Mouse (Mus musculus): ENCODE results near the gene Vstm5. TPM values are rescaled to one million over a fixed set of nuclear protein-coding genes. Genes with fewer than 3 reads are reported as not detected.

Gene Vstm5
- polyA plus RNA-seq, 1 experiment from 2014 or later, result 2.5 TPM

DNA sequence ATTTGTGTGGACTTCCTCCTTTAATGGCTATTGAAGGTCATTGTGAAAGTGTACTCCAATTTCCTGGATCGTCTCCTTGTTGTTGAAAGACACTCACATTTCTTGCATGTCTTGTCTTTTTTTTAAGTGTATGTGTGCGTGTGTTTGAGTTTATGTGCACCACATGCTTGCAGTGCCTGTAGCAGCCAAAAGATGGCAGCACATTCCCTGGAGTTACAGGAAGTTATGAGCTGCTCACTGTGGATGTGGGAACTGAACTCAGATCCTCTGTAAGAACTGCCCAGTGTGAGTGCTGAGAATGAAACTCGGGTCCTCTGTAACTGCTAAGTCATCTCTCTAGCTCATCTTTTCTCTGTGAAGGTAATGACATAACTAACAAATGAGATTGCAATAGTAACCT lies 6.4 kb upstream of the Vstm5 start:
- Histone ChIP-seq H3K4me1 (ENCODE audit: control insufficient read depth in 2 of 2, insufficient read depth in 2 of 2, low read length in 2 of 2) (0 out of 4 replicates have a peak, but pooled peaks cover 0 to 3% of the 10 kb centered on the region in 2 experiments), H3K36me3 (ENCODE audit: control insufficient read depth, insufficient read depth, low read length) (no peaks in the 10 kb centered on the region), H3K9me3 (ENCODE audit: control insufficient read depth, low read length) (no peaks in the 10 kb centered on the region), H3K9ac (ENCODE audit: low read length) (no peak overlapping the region), H3K4me2 (ENCODE audit: low read length) (no peak overlapping the region), H3K4me3 (ENCODE audit: control insufficient read depth in 1 of 2, insufficient read depth in 1 of 2, low read depth in 1 of 2, low read length in 2 of 2) (no peak overlapping the region), H3K27me3 (ENCODE audit: control insufficient read depth, insufficient read depth, low read length) (no peaks in the 10 kb centered on the region), H3K27ac (replicated peaks in 1 of 2; ENCODE audit: control insufficient read depth in 1 of 2, insufficient read depth in 1 of 2, low read depth in 2 of 2, low read length in 2 of 2) (no peak overlapping the region)
- no peak for ATAC-seq (ENCODE audit: insufficient number of reproducible peaks, insufficient read depth, low FRiP score, low read depth)
- 85% methylated on average over 3 of the region's 3 CpGs for WGBS

- Histone ChIP-seq H3K4me3 (ENCODE audit: control insufficient read depth in 1 of 2, insufficient read depth in 1 of 2, low read depth in 1 of 2, low read length in 2 of 2) (no peak overlapping the region), H3K9me3 (ENCODE audit: control insufficient read depth, low read length) (no peaks in the 10 kb centered on the region), H3K4me2 (ENCODE audit: low read length) (no peak overlapping the region), H3K27ac (replicated peaks in 1 of 2; ENCODE audit: control insufficient read depth in 1 of 2, insufficient read depth in 1 of 2, low read depth in 2 of 2, low read length in 2 of 2) (no peak overlapping the region), H3K4me1 (ENCODE audit: control insufficient read depth in 2 of 2, insufficient read depth in 2 of 2, low read length in 2 of 2) (peaks cover 7 to 13% of the 10 kb centered on the region in 2 experiments), H3K36me3 (ENCODE audit: control insufficient read depth, insufficient read depth, low read length) (no peaks in the 10 kb centered on the region), H3K9ac (ENCODE audit: low read length) (no peak overlapping the region), H3K27me3 (ENCODE audit: control insufficient read depth, insufficient read depth, low read length) (no peaks in the 10 kb centered on the region)
- ATAC-seq (ENCODE audit: insufficient number of reproducible peaks, insufficient read depth, low FRiP score, low read depth), result no peak
- WGBS, result 67% methylated on average over 1 of the region's 1 CpGs
These were observed 5.2 kb upstream of the Vstm5 start for GRCm38 (mm10) chr9:15233604-15234003.

DNA sequence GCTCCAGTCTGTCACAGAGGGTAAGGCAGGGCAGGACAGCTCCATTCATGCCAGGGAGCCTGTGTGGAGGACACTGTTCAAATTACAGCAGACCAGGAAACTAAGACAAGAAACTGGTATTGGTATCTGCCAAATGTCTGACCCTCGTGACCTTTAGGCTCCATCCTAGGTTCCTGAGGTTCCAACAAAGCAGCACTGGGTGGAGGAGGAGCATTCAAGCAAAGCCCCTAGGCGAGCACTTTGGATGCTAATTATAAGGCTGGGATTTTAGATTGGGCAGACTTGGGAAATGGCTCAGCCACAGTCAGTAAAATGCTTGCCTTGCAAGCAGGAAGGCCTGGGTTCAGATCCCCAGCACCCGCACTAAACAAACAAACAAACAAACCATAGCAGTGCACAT lies 2.9 kb upstream of the Vstm5 start:
- no peak for ATAC-seq (ENCODE audit: insufficient number of reproducible peaks, insufficient read depth, low FRiP score, low read depth)
- Histone ChIP-seq H3K36me3 (ENCODE audit: control insufficient read depth, insufficient read depth, low read length) (no peaks in the 10 kb centered on the region), H3K4me1 (ENCODE audit: control insufficient read depth in 2 of 2, insufficient read depth in 2 of 2, low read length in 2 of 2) (peaks cover 10 to 21% of the 10 kb centered on the region in 2 experiments), H3K9me3 (ENCODE audit: control insufficient read depth, low read length) (no peaks in the 10 kb centered on the region), H3K9ac (ENCODE audit: low read length) (no peak overlapping the region), H3K4me2 (ENCODE audit: low read length) (no peak overlapping the region), H3K27me3 (ENCODE audit: control insufficient read depth, insufficient read depth, low read length) (no peaks in the 10 kb centered on the region), H3K27ac (replicated peaks in 1 of 2; ENCODE audit: control insufficient read depth in 1 of 2, insufficient read depth in 1 of 2, low read depth in 2 of 2, low read length in 2 of 2) (no peak overlapping the region), H3K4me3 (ENCODE audit: control insufficient read depth in 1 of 2, insufficient read depth in 1 of 2, low read depth in 1 of 2, low read length in 2 of 2) (no peak overlapping the region)
- WGBS, result 81% methylated on average over 3 of the region's 3 CpGs

DNA sequence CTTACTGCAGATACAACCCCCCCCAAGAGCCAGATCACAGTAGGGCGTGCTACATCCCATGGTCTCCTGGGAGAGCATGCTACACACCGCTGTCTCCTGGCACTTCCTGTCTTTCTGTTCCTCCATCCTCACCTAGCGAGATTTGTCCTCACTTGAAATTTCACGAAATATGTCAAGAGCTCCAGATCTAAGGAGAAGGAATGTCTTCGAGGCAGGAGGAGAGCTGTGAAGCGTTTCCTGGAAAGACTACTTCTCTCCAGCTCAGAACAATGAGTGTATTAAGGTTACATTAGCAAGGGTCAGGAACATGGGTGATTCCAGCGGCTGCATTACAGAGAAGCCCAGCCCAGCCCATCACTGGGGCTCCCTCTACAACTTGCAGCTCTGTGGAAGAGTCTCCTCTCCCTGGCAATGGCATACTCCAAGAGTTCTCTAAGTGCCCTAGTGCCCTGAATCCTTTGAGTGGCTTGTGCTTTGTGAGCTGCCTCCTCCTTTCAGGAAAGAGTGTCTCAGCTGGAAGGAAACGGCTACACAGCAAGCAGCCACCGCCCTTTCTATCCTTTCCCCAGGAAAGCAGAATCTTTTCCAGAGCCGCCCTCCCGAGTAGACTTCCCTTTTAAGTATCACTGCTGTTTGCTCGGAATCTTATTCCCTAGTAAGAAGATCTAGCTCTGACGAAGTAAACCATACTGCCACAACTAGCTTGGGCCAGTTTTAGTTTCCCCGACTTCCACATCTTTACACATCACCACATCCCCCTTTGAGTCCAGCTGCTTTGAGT lies 1.1 kb upstream of the Vstm5 start:
- H3K27me3 ChIP-seq (ENCODE audit: control insufficient read depth, insufficient read depth, low read length), result no peaks in the 10 kb centered on the region
- no peak for ATAC-seq (ENCODE audit: insufficient number of reproducible peaks, insufficient read depth, low FRiP score, low read depth)
- 46% methylated on average over 14 of the region's 14 CpGs for WGBS
- H3K4me1 ChIP-seq (ENCODE audit: control insufficient read depth in 2 of 2, insufficient read depth in 2 of 2, low read length in 2 of 2), result peaks cover 10 to 21% of the 10 kb centered on the region in 2 experiments
- H3K4me2 ChIP-seq (ENCODE audit: low read length), result peak overlapping the region; percentile 88; the same call in 1 of the 2 replicates
- no peaks in the 10 kb centered on the region for H3K36me3 ChIP-seq (ENCODE audit: control insufficient read depth, insufficient read depth, low read length)
- peak overlapping the region; percentile 25; the same call in 1 of the 2 replicates for H3K9ac ChIP-seq (ENCODE audit: low read length)
- peak overlapping the region; percentile 42 to 51; a peak in 3 of 4 replicates for H3K27ac ChIP-seq (replicated peaks in 1 of 2; ENCODE audit: control insufficient read depth in 1 of 2, insufficient read depth in 1 of 2, low read depth in 2 of 2, low read length in 2 of 2)
- no peak overlapping the region for H3K4me3 ChIP-seq (ENCODE audit: control insufficient read depth in 1 of 2, insufficient read depth in 1 of 2, low read depth in 1 of 2, low read length in 2 of 2)
- H3K9me3 ChIP-seq (ENCODE audit: control insufficient read depth, low read length), result no peaks in the 10 kb centered on the region

GRCm38 (mm10) chr9:15238297-15238990 lies 401 bp upstream of the Vstm5 start:
- Histone ChIP-seq H3K27me3 (ENCODE audit: control insufficient read depth, insufficient read depth, low read length) (no peaks in the 10 kb centered on the region), H3K9me3 (ENCODE audit: control insufficient read depth, low read length) (no peaks in the 10 kb centered on the region), H3K36me3 (ENCODE audit: control insufficient read depth, insufficient read depth, low read length) (no peaks in the 10 kb centered on the region), H3K4me2 (ENCODE audit: low read length) (peak overlapping the region; percentile 88), H3K9ac (ENCODE audit: low read length) (peak overlapping the region; percentile 70), H3K4me1 (ENCODE audit: control insufficient read depth in 2 of 2, insufficient read depth in 2 of 2, low read length in 2 of 2) (peaks cover 10 to 21% of the 10 kb centered on the region in 2 experiments), H3K4me3 (ENCODE audit: control insufficient read depth in 1 of 2, insufficient read depth in 1 of 2, low read depth in 1 of 2, low read length in 2 of 2) (peak overlapping the region; percentile 48 to 52), H3K27ac (replicated peaks in 1 of 2; ENCODE audit: control insufficient read depth in 1 of 2, insufficient read depth in 1 of 2, low read depth in 2 of 2, low read length in 2 of 2) (peak overlapping the region; percentile 43 to 51; a peak in 3 of 4 replicates)
- 57% methylated on average over 16 of the region's 16 CpGs for WGBS
- ATAC-seq (ENCODE audit: insufficient number of reproducible peaks, insufficient read depth, low FRiP score, low read depth), result no peak

GRCm38 (mm10) chr9:15240006-15240405 lies 1.2 kb downstream of the Vstm5 start:
- Histone ChIP-seq H3K4me1 (ENCODE audit: control insufficient read depth in 2 of 2, insufficient read depth in 2 of 2, low read length in 2 of 2) (peaks cover 10 to 21% of the 10 kb centered on the region in 2 experiments), H3K27me3 (ENCODE audit: control insufficient read depth, insufficient read depth, low read length) (no peaks in the 10 kb centered on the region), H3K9ac (ENCODE audit: low read length) (peak overlapping the region; percentile 70; the same call in 1 of the 2 replicates), H3K27ac (replicated peaks in 1 of 2; ENCODE audit: control insufficient read depth in 1 of 2, insufficient read depth in 1 of 2, low read depth in 2 of 2, low read length in 2 of 2) (no peak overlapping the region), H3K4me2 (ENCODE audit: low read length) (peak overlapping the region; percentile 88), H3K36me3 (ENCODE audit: control insufficient read depth, insufficient read depth, low read length) (no peaks in the 10 kb centered on the region), H3K4me3 (ENCODE audit: control insufficient read depth in 1 of 2, insufficient read depth in 1 of 2, low read depth in 1 of 2, low read length in 2 of 2) (no peak overlapping the region), H3K9me3 (ENCODE audit: control insufficient read depth, low read length) (no peaks in the 10 kb centered on the region)
- 92% methylated on average over 6 of the region's 6 CpGs for WGBS
- ATAC-seq (ENCODE audit: insufficient number of reproducible peaks, insufficient read depth, low FRiP score, low read depth), result no peak

- H3K4me1 ChIP-seq (ENCODE audit: control insufficient read depth in 2 of 2, insufficient read depth in 2 of 2, low read length in 2 of 2), result peaks cover 10 to 21% of the 10 kb centered on the region in 2 experiments
These were observed 2.2 kb downstream of the Vstm5 start for GRCm38 (mm10) chr9:15240863-15241595.

More at GRCm38 (mm10) chr9:15240863-15241595, 2.2 kb downstream of the Vstm5 start:
- no peak overlapping the region for H3K27ac ChIP-seq (replicated peaks in 1 of 2; ENCODE audit: control insufficient read depth in 1 of 2, insufficient read depth in 1 of 2, low read depth in 2 of 2, low read length in 2 of 2)
- WGBS, result 64% methylated on average over 6 of the region's 6 CpGs
- no peak overlapping the region for H3K4me2 ChIP-seq (ENCODE audit: low read length)
- no peak overlapping the region for H3K9ac ChIP-seq (ENCODE audit: low read length)
- no peaks in the 10 kb centered on the region for H3K36me3 ChIP-seq (ENCODE audit: control insufficient read depth, insufficient read depth, low read length)
- H3K9me3 ChIP-seq (ENCODE audit: control insufficient read depth, low read length), result no peaks in the 10 kb centered on the region
- H3K4me3 ChIP-seq (ENCODE audit: control insufficient read depth in 1 of 2, insufficient read depth in 1 of 2, low read depth in 1 of 2, low read length in 2 of 2), result no peak overlapping the region
- no peak for ATAC-seq (ENCODE audit: insufficient number of reproducible peaks, insufficient read depth, low FRiP score, low read depth)
- no peaks in the 10 kb centered on the region for H3K27me3 ChIP-seq (ENCODE audit: control insufficient read depth, insufficient read depth, low read length)

Measured in heart, embryonic 14.5 days (tissue).